Mouse (Mus musculus) cerebellum, adult 9-11 months (tissue): Measurements from ENCODE around the gene D17H6S53E.

Experiments used
- DNase-seq: peaks from one replicate; pipeline ENCODE4 v3.0.0; 2022

Gene D17H6S53E

DNA sequence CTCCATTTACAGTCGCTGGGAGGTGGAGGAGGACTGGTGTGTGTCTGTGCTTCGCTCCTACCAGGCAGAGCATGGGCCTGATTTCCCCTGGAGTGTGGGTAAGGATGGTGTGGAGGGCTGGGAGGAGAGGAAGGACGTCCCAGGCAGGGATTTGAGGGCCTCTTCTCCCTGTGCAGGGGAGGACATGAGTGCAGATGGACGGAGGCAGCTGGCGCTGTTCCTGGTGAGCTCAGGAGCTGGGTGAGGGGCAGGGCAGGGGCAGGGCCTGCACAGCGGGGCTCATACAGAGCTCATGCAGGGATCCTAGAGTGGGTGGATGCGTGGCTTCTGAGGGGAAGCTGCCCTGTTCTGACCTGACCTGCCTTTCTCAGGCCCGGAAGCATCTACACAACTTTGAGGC lies 23.9 kb upstream of the D17H6S53E start:
- DNase-seq: no peak

DNA sequence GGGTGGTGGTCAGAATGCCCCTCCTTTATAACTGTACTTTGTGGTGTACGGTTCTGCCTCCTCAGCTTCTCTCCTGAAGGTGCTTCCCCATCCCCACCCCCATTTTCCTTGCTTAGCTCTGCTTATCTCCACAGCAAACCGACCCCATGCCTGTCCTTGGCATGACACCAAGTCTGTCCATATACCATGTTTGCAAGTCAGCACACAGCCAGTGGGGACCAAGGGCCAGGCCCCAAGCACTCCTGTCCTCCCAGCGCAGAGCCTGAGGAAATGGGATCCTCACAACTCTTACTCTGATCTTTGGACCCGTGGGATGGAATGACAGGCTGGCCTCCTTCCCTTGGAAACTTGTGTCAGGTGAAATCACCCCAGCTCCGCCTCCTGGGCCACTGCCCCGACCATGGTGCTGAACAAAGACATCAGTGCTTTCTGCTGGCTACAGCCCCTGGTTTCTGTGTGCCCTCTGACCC lies 22.9 kb upstream of the D17H6S53E start:
- DNase-seq: no peak

DNA sequence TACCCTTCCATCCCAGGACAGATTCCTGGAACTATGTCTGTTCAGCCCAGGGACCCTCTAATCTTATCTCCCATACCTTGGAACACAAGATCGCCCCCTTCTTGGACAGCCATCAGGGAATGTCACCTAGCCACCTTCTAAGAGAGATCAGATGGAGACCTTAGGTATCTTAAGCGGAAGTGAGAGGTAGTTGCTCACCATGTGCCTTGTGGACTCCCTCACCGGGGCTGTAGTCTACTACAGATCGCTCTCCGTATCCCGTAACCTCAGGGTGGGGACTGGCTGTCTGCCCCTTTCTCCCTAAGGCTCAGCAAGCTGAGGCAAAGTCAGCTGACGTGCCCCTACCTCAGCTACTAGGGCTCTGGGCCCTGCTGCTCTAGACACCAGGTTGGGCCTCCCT lies 22.1 kb upstream of the D17H6S53E start:
- DNase-seq: no peak

DNA sequence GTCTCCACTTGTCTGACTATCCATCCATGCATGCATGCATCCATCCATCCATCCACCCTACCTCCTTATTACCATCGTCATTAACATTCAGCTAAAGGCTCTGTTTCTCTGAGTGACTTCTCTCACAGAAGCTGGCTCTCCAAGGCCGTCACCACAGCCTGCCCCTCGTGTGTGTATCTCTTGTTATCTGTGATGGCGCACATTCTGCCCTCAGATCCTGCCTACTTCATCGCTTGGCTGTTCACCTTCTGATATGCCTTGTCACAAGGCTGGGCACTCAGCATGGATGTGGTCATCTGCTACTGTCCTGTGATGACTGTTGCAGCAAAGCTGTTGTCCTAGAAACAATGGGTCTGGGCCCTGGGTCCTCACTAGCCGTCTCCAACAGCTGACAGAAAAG lies 21.4 kb upstream of the D17H6S53E start:
- no peak for DNase-seq

DNA sequence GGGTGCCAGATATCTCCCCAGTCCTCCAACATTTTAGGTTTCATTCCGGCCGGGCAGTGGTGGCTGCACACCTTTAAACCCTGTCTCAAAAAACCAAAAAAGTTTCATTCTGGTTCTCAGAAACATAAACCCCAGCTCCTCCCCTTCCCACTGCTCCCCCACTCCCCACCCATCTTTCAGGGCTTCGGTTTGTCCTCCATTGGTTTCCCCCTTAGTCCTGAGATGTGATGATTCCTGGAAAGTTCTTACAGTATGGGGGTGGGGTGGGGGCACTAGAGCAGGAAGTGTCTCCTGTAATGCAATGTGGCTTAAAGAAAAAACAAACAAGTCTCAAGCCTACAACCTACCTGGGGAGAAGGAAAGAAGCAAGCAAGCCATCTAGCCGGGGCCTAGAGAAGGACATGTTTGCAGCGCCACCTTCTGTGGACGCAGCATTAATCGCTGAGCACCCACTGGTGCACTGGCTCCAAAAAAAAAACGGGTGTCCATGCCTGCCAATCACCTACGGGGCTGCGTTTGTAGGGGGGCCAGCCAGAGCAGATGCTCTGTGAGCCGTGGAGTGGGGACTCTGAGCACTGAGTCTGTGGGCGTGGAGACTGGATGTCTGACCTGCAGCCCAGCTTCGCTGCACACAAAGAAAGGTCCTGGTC lies 20.3 kb upstream of the D17H6S53E start:
- peak; percentile 81 for DNase-seq

DNA sequence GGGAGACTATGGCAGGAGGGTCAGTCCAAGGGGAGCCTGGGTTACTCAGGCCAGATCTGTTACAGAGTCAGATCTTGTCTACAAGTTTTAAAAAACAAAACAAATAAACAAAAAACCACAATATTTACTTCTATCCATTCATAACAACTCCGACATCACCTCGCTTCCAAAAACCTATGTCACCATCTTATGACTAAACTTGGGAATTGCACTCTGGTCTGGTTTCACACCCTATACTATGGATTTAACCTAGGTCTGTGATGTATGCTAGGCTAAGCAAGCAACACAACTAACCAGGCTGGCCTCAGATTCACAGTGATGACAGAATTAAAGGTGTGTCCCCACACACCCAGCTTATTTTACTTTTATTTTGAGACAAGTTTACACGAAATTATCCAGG lies 19.7 kb upstream of the D17H6S53E start:
- no peak for DNase-seq

DNA sequence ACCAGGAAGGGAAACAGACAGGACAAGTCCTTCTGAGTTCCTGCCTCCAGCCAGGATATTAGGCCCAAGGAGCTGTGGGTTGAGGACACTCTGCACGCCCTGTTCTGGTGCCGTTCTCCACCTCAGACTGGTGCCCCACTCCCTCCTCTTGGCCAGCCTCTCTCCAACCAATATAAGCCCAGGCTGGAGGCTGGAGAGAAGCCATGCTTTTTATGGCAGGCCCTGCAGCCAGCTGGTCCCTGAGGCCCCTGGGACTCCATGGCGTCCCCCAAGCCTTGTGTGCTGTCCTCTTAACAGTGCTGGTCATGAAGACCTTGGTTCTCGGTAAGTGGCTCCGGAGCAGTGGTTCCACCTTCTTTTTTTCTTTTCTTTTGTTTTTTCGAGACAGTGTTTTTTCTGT lies 18.1 kb upstream of the D17H6S53E start, which contains the start of gene Ly6g5c:
TSS of gene Ly6g5c (plus strand) at position 183 of the 400 bp plus-strand sequence.
- peak; percentile 81 for DNase-seq

DNA sequence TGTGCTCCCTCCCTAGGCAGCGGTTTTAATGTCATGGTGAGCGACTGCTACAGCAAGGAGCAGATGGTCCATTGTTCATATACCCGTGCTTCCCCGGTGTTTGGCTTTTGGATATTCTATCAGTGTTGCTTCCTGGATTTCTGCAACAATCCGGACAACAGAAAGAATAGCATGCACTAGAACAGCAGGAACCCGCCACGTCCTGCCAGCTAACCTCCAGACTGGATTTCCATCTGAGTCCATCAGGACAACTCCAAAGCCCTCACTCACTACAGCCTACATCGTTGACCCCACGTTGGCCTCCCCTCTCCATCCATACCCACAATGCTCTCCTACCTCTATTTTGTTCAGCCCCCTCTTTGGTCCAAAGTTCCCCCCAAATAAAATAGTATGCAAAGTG lies 14.4 kb upstream of the D17H6S53E start:
- no peak for DNase-seq

DNA sequence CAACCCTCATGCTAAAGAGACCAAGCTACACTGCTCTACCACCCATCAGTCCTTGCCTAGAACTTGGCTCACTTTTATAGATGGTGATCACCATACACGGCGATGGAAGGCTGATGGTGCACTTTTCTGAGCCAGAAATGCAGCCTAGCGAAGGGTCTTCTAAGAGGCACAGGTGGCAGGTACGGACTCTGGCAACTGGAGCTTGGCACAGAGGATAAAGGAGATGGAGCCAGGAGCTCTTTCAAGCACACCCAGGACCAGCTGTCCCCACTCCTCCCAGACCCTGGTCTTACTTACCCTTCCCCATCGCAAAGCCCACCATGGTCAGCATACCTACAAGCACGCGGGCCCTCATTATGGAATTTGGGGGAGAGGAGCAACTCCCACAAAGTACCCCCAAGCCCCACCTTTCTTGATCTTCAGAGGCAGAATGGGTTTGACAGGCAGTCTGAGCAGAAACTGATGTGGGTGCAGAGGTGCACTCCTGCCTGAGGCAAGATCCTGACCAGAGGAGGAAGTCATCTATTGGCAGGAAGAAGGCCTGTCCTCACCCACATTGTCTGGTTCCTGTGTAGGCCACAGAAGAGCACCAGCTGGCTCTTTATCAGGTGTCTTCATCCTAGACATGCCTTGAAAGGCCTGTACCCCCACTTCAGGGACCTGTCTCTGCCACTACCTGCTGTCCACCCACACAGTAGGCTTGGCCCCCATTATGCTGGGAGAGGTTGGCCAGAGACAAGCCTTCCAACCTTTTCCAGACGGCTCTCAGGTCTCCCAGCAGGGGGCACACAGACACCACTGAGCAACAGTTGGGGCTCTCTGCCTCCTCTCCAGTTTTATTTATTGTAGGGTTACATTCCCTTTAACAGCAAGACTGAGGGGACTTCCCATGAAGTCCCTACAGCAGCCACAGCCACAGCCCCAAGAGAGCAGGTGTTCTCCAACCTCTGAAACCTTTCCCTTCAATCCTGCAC lies 10.8 kb upstream of the D17H6S53E start, which contains the start of gene Ly6g5b:
TSS of gene Ly6g5b (minus strand) at position 383 of the 974 bp plus-strand sequence.
- DNase-seq: no peak

DNA sequence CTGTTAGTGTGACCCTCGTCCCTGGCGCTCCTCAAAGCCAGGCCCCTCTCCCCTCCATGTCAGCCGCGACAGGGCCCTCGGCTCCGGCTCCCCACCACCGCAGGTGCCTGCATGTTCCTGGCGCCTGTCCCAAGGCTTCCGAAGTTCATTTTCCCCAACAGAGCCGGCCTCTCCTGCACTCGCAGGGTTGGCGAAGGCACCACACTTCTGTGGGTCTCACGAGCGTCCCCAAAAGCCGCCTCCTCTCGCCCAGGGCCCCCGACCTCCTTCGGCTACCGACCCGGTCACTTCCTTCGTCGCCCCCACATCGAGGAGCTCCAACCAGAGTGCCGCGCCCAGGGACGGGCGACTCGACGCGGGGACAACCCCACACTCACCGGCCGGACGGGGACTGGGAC lies 5.4 kb upstream of the D17H6S53E start:
- peak; percentile 82 for DNase-seq

DNA sequence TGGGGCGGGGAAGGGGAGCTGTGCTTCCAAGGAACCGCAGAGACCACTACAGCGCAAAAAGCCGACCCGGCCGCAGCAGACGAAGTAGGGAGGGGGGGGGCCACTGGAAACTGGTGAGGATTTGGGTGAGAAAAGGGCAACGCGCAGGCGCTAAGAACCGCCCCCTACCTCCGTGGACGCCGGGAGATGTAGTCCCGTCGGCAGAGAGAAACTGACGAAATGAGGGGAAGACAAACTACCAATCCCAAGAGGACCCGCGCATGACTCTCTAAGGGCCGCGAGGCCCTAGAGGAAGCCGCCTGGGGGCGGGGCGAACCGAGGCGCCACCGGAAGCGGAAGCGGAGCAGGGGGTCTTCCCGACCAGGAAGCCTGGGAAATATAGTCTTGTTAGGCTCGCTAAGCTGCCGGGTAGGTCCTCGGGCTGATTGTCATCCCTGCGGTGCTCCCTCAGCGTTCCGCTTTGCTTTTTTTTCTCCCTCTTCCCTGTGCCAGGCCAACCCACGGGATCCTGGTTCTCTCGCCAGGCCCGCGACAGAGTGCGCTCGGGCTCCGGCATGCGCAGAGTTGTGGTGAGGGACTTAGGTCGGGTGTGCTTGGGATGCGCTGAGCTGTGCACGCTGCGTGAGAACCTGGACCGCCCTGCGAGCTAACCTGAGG lies 4.9 kb upstream of the D17H6S53E start, which contains the start of gene Gpank1:
TSS of gene Gpank1 (plus strand) at position 313 of the 657 bp plus-strand sequence.
- DNase-seq: peak; percentile 99

DNA sequence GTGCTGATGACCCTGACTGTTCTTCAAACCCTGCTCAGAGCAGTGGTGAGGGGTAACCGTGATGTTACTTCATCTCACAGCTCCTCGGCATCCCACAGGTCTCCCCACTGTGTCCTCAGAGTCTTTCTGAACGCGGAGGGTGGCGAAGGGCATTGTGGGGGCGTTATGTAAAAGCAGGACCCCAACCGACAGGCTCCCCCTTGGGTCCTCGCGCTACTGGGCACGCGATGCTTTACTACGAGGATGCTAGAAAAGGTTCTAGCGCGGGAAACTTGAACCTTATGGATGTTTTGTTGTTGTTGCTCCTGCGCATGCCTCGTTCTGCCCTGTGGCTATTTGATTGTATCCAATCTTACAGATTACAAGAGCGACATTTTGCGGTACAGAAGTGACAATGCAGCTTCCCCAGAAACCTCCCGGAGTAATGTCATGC lies 4.3 kb upstream of the D17H6S53E start, which contains the start of gene Csnk2b:
TSS of gene Csnk2b (minus strand) at position 183 of the 433 bp plus-strand sequence.
- peak; percentile 86 for DNase-seq

DNA sequence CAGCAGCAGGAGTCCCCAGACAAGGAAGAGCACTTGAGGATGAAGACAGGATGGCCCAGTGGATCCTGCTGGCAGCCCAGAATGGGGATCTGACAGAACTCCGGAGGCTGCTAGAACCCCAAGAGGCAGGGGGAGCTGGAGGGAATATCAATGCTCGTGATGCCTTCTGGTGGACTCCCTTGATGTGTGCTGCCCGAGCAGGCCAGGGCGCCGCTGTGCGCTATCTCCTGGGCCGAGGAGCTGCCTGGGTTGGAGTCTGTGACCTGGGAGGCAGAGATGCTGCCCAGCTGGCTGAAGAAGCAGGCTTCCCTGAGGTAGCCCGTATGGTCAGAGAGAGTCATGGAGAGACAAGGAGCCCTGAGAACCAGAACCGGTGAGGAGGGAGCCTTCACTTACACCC lies 2.9 kb upstream of the D17H6S53E start:
- peak; percentile 49 for DNase-seq

DNA sequence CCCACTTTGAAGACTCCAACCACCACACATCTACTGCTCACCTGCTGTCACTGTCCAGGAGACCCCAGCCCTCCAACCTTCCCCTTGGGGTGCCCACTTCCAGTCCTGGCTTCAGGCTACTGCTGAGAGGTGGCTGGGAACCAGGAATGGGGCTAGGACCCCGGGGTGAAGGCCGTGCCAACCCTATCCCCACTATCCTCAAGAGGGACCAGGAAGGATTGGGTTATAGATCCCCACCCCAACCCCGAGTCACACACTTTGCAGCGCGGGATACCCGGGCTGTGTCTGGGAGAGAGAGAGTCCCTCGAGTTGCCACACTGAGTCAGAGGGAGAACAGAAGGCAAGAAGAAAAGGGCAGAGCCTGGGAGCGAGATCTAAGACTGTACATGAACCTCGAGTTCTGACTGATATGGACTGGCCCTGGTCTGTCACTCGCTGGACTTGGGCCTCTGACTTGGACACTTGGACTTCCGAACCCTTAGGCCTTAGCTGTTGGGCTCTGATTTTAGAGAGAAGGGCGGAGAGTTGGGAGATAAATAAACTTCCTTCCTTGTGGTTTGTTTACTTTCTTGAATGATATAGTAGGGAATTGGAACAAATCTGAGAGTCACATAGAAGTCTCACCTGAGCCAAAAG lies 1.8 kb upstream of the D17H6S53E start:
- peak; percentile 56 for DNase-seq

DNA sequence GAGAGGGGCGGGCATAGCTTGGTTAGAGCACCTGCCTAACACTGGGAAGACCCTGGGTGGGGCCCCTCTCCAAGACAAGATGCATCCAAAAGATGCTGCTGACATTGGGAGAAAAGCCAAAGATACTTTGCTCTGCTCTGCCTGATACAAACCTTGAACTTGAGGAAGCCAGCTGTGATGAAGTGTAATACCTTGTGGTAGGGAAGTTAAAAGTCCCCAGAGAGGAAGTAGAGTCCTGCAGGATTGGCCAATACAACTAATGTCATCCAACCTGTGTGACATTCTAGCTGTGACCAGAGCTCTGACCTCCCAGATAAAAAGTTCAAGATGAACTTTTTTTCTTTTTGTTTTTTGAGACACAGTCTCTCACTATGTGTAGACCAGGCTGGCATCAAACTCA lies 1.1 kb upstream of the D17H6S53E start:
- no peak for DNase-seq

DNA sequence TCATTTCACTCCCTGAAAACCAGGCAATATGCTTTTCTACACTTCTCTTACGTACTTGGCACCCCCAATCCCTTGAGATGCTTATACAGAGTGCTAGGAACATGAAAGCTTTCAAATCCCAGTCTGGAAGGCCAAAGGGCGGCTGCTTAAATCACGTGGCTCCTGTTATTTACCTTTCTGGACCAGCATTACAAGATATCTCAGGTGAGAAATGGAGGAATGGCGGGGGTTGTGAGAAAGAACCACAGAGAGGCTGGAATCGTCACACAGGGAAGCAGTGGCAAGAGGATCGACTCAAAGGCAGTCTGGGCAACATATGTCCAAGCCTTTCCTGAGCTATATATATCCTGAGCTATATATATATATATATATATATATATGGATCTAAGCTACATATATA lies 595 bp upstream of the D17H6S53E start:
- peak; percentile 36 for DNase-seq

DNA sequence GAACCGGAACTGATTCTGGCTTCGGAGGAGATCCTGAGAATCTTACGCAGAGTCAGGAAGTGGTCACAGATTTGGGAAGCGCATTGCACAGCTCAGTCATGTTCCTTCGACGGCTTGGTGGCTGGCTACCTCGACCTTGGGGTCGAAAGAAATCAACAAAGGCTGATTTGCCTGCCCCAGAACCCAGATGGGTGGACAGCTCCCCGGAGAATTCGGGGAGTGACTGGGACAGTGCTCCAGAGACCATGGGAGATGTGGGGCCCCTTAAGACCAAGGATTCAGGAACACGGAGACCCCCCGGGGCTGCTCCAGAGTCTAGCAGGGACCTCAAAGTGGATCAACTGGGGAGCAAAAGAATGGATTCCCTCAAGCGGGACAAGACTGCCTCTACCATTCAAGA lies 844 bp downstream of the D17H6S53E start:
- DNase-seq: no peak

DNA sequence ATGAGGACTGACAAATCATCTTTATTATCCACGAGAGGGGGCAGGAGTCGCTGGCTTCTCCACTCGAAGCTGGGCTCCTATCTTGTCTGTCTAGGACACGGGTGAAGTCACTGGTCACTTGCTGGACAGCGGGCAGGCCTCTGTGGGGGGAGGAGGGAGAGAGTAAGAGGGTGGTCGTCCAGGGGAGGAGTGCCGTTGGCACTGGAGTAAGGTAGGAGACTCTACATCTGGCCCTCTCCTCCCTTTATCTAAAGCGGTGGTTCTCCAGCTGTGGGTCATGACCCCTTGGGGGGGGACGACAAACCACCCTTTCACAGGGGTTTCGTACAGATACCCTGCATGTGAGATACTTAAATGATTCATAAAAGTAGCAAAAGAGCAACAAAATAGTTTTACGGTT lies 2.8 kb downstream of the D17H6S53E start:
- DNase-seq: peak; percentile 51

DNA sequence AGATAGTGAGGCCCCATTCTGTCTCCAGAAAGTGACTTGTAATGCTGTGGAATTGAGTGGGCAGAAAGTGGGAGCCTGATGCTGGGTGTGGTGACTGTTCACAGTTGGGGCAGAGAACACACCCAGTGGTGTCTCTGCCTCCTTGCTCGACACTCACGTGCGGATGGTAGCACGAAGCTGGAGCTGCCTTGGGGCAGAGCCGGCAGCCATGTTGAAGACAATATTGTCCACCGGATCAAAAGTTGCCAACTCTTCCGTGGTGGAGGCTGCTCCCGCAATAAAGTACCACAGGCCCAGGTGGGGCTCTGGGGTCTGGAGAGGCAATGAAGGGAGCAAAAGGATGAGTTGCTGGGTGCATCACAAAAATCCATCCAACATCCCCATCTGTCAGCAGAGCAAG lies 4.9 kb downstream of the D17H6S53E start:
- DNase-seq: peak; percentile 25

DNA sequence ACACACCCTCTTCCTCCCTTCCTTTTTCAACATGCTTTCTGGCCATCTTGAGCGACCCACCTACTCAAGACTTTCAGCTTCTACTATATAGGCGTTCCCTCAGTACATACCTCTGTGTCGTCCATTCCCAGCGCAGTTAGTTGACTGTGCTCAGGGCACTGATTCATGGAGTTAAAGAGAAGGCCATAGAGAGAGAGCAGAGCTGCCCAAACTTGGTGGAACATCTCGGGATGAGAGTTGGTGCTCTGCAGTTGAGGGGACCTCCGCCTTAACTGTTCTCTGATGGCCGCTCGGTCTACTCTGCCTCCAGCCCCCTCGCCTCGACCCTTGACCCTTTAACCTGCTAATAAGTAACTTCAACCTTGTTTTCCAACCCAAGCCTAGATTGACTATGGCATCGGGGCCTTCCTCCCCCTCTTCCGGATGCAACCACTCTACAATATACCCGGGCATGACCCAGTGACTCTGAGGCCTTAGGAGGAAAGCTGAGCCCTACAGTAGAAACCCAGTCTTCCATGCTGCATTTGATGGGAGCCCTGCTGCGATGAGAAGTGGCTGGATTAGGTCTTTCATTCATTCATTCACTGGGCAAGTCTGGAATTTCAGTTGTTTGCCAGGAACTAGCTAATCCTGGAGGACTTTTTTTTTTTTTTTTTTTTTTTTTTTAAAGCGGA lies 5.5 kb downstream of the D17H6S53E start, which contains the start of gene Apom:
TSS of gene Apom (minus strand) at position 551 of the 674 bp plus-strand sequence.
- DNase-seq: peak; percentile 32

DNA sequence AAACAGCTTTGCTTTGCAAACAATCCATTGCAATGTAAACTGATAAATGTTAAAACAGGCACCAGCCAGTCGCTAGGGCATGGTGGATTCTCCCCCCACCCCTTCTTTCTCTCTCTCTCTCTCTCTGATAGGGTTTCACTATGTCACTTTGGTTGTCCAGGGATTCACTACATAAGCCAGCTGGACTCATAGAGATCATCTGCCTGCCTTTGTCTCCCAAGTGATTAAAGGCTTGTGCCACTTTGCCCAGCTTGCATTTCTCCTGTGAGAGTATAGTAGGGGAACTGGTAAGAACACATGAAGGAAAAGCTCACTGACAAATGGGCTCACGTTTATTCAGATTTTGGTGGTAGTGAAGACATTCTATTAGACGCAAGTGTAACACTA lies 6.0 kb downstream of the D17H6S53E start:
- DNase-seq: no peak

DNA sequence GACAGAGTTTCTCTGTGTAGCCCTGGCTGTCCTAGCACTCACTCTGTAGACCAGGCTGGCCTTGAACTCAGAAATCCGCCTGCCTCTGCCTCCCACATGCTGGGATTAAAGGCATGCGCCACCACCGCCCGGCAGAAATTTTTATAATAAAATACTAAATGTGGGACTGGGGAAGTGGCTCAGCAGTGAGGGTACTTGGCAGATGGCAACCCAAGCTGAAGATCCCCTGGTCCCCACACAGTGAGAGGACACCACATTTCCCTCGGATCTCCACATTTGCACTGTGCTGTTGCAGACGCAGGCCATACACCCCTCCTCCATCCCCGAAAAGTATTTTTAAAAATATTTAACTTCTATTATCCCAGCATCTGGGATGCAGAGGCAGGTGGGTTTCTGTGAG lies 7.3 kb downstream of the D17H6S53E start:
- DNase-seq: peak; percentile 62
